Mouse (Mus musculus) heart, embryonic 16.5 days (tissue): Measurements from ENCODE around the gene Ier5. TPM values are rescaled to one million over a fixed set of nuclear protein-coding genes. Genes with fewer than 3 reads are reported as not detected.

ENCODE experiments used
- ATAC-seq: fragments of 200-750 bp; cut with Nextera tagmentation; replicated peaks from 2 replicates; pipeline ENCODE4 v1.8.0; 2017; ENCODE audit warnings: moderate number of reproducible peaks; ENCODE audit not compliant: insufficient read depth, low FRiP score; ENCODE audit errors: extremely low read depth
- H3K27ac ChIP-seq: fragments of 300-500 bp; sonication (generic); 2 replicates; pipeline ENCODE4 v1.5.1; 2014; ENCODE audit warnings: mild to moderate bottlenecking, low read length, control low read depth, moderate library complexity
- H3K27me3 ChIP-seq: fragments of 300-500 bp; sonication (generic); 2 replicates; pipeline ENCODE4 v1.6.1; 2014; ENCODE audit warnings: low read length, mixed read lengths; ENCODE audit not compliant: control insufficient read depth, insufficient read depth
- H3K36me3 ChIP-seq: fragments of 300-500 bp; sonication (generic); 2 replicates; pipeline ENCODE4 v1.6.1; 2014; ENCODE audit not compliant: control insufficient read depth, insufficient read depth
- H3K4me1 ChIP-seq: fragments of 300-500 bp; sonication (generic); 2 replicates; pipeline ENCODE4 v1.6.1; 2014; ENCODE audit warnings: low read length, mixed read lengths; ENCODE audit not compliant: control insufficient read depth, insufficient read depth
- H3K4me2 ChIP-seq: fragments of 300-500 bp; sonication (generic); 2 replicates; pipeline ENCODE4 v1.6.1; 2014; ENCODE audit warnings: low read depth, mild to moderate bottlenecking, control low read depth, low read length
- H3K4me3 ChIP-seq: fragments of 300-500 bp; sonication (generic); 2 replicates; pipeline ENCODE4 v1.5.1; 2014; ENCODE audit warnings: mild to moderate bottlenecking, control low read depth, low read length
- H3K9ac ChIP-seq: fragments of 300-500 bp; sonication (generic); 2 replicates; pipeline ENCODE4 v1.6.1; 2014; ENCODE audit warnings: low read length, control low read depth
- H3K9me3 ChIP-seq: fragments of 300-500 bp; sonication (generic); replicated peaks from 2 replicates; pipeline ENCODE4 v1.6.1; 2016; ENCODE audit warnings: low read length; ENCODE audit not compliant: control insufficient read depth
- WGBS: fragments of 180-500 bp; shearing (Covaris S2); extraction: QIAGEN DNeasy Blood & Tissue Kit; methylation state at CpG from one replicate; pipeline ENCODE4 v1.1.7; 2014; 5-methylcytosine and 5-hydroxymethylcytosine counted together
- polyA plus RNA-seq: library from polyadenylated mRNA; unstranded; fragments of >200 nt; fragmentation: Nextera tagmentation; extraction: Ambion mirVana; gene quantifications from 2 replicates; pipeline ENCODE4 v1.2.1, GENCODE M21; 2015

Gene Ier5
- polyA plus RNA-seq, 1 experiment from 2014 or later = 3.9 TPM

DNA sequence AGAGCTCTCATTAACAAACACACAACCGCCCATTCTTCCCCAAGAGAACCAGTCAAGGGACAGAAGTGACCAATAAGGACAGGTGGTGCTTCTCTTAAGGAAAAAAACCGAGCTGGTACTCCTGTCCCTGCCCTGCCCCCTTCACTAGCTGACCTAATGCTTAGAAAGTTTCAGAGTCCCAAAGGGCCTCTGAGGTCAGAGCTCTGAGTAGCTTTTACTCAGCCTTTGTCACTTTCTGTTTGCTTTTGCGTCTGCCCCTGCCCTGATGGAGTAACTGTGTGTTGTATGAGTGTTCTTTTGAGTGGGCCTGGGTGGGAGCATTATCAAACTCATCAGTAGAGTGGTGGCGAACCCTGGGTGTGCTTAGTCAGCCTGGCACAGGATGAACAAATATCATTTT lies 9.0 kb upstream of the Ier5 start:
- Histone ChIP-seq H3K36me3 (no peaks in the 10 kb centered on the region), H3K4me1 (peaks cover 20% of the 10 kb centered on the region), H3K4me2 (no peak overlapping the region), H3K27me3 (no peaks in the 10 kb centered on the region), H3K9ac (no peak overlapping the region), H3K9me3 (no peaks in the 10 kb centered on the region; the same call in 1 of the 2 replicates), H3K4me3 (no peak overlapping the region), H3K27ac (0 out of 2 replicates have a peak overlapping the region, but pooled peaks have one; percentile 4)
- no peak; the same call in 1 of the 2 replicates for ATAC-seq
- 41% methylated on average over 4 of the region's 4 CpGs for WGBS

DNA sequence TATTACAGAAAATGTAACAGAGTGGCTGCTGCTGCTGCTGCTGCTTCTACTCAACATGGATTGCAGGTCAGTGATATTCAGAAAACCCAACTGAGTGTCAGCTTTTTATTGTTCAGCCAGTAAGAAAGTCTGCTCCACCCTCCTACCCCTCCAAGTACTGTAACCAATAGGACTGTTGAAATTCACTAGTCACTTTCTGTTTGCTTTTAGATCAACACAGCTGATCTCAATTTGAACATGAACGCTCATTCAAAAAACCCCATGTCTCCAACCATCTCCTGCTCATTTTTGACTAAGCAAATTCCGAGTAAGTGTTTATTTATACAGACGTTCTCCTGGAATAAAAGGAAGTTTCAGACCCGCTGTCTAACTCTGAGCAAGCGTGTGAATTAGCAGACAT lies 8.4 kb upstream of the Ier5 start:
- peaks cover 20% of the 10 kb centered on the region for H3K4me1 ChIP-seq
- H3K36me3 ChIP-seq = no peaks in the 10 kb centered on the region
- no peak overlapping the region for H3K4me3 ChIP-seq
- H3K27me3 ChIP-seq = no peaks in the 10 kb centered on the region
- no peaks in the 10 kb centered on the region; the same call in 1 of the 2 replicates for H3K9me3 ChIP-seq
- no peak for ATAC-seq
- H3K4me2 ChIP-seq = no peak overlapping the region
- H3K9ac ChIP-seq = no peak overlapping the region
- 40% methylated on average over 5 of the region's 5 CpGs for WGBS
- no peak overlapping the region for H3K27ac ChIP-seq

DNA sequence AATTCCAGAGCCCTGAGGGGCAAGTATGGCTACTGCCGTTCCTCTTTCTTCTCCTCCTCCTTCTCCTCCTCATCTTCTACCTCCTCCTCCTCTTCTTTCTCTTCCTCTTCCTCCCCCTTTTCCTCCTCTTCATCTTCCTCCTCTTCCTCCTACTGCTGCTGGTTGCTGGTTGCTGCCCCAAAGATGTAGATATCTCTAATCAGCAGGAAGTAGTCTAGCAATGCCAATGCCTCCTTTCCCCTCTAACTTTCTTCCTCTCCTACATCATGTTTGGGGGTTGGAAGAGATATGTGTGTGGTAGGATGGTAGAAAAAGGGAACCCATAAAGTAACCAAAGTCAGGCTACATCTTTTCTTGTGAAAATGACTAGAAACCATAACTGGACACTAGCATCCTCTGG lies 6.9 kb upstream of the Ier5 start:
- ATAC-seq = no peak
- Histone ChIP-seq H3K27ac (no peak overlapping the region), H3K4me1 (peaks cover 20% of the 10 kb centered on the region), H3K9me3 (no peaks in the 10 kb centered on the region; the same call in 1 of the 2 replicates), H3K27me3 (no peaks in the 10 kb centered on the region), H3K36me3 (no peaks in the 10 kb centered on the region), H3K4me3 (no peak overlapping the region), H3K4me2 (no peak overlapping the region), H3K9ac (no peak overlapping the region)
- 60% methylated on average over 1 of the region's 1 CpGs for WGBS

DNA sequence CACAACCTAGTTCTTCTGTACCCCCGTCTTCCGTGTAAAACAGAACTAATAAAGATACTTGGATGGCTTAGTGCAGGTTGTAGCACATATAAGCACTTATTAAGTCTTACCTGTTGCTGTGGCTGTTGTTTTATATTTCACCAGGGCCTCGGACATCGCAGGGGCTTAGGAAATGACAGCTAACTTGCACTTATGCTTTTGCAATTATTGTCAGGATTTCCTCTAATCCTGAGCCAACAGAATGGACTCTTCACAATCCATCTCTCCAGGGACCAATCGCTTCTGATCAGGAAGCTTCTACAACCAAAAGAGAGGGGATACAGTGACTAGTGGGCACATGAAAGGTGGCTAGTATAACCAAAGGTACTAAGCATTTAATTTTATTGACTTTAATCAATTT lies 4.6 kb upstream of the Ier5 start:
- Histone ChIP-seq H3K4me1 (peaks cover 11% of the 10 kb centered on the region), H3K9ac (no peak overlapping the region), H3K4me2 (no peak overlapping the region), H3K27ac (no peak overlapping the region), H3K4me3 (no peak overlapping the region), H3K27me3 (no peaks in the 10 kb centered on the region), H3K36me3 (no peaks in the 10 kb centered on the region), H3K9me3 (no peaks in the 10 kb centered on the region; the same call in 1 of the 2 replicates)
- no peak for ATAC-seq
- 83% methylated on average over 5 of the region's 5 CpGs for WGBS

DNA sequence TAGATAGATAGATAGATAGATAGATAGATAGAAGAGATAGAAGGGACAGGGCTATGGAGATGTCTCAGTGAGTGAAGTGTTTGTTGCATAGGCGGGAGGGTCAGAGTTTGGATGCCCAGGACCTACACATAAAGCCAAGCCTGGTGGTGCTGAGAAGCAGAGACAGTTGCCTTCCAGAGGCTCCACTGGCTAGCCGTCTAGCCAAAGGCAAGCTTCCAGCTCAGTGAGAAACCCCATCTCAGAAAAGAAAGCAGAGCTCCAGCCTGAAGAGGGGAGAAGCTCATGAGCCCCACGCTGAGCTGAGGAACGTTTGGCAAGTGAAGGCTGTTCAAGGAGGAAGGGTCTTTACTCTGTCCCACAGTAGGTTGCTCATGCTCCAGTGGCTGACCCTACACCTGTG lies 3.2 kb upstream of the Ier5 start:
- no peak overlapping the region for H3K4me2 ChIP-seq
- WGBS = 68% methylated on average over 4 of the region's 4 CpGs
- no peaks in the 10 kb centered on the region; the same call in 1 of the 2 replicates for H3K9me3 ChIP-seq
- no peaks in the 10 kb centered on the region for H3K27me3 ChIP-seq
- no peak for ATAC-seq
- no peak overlapping the region for H3K4me3 ChIP-seq
- no peak overlapping the region for H3K9ac ChIP-seq
- peaks cover 5% of the 10 kb centered on the region for H3K4me1 ChIP-seq
- H3K27ac ChIP-seq = no peak overlapping the region
- H3K36me3 ChIP-seq = no peaks in the 10 kb centered on the region

DNA sequence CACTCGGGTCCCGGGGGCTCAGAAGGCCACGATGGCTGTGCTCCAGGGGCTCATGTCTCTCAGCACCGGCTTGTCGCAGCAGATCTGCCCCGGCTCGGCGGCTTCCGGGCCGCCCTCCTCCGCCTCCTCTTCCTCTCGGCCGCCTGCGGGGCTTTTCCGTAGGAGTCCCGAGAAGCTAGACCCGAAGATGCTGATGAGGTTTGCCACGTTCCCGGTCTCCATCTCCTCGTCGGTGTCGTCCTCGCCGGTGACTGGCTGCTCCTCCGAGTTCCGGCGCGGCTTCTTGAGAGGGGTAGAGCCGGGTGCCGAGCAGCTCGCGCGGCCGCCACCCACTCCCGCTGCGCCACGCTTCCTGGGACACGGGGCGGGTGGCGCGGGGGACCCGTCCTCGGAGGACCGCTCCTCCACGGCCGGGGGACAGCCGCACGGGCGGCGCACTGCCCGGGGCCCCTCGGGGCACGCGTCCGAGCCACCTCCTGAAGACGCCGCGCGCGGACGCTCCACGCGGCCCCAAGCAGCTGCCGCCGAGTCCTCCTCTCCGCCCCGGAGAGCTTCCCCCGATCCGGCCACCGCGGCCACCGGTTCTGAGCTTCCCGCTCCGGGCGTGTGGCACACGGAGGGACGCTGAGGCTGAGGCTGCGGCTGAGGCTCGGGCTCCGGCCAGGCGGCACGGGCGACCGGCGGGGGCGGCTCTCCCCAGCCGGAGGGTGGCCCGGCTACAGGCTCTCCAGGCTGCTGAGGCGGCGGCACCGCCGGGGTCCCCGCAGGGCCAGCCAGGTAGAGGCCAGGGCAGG lies 753 bp downstream of the Ier5 start:
- ATAC-seq = peak; percentile 50
- H3K4me2 ChIP-seq = peak overlapping the region; percentile 82
- no peaks in the 10 kb centered on the region for H3K36me3 ChIP-seq
- H3K4me1 ChIP-seq = peaks cover 35% of the 10 kb centered on the region
- WGBS = under 1% methylated on average over 88 of the region's 93 CpGs
- H3K27ac ChIP-seq = peak overlapping the region; percentile 89
- H3K9me3 ChIP-seq = no peaks in the 10 kb centered on the region
- H3K9ac ChIP-seq = peak overlapping the region; percentile 94
- peak overlapping the region; percentile 99 for H3K4me3 ChIP-seq
- H3K27me3 ChIP-seq = no peaks in the 10 kb centered on the region

DNA sequence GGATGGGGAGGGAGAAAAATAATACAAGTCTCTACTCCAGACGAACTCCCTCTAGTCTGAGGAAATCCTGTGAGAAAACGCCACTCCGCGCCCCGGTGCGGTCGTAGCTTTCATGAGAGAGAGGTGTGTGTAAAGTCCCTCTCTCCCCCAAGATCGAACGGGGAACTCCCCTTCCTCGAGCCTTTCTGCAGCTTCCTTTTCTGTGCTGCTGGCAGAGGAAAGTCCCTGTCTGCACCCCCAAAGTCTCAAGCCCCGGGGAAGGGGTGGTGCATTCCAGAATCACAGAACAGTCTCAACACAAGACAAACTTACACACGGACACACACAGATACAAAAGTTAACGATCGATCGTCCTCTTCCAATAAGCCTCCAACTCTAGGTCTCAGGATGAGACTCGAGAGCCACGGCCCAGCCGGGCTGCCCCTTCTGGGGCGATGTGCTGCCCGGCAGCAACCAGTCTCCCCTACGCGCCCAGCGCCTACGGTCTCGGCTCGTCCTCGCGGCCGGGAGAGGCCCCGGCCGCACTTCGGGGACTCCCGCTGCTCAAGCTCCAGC lies 1.4 kb downstream of the Ier5 start:
- Histone ChIP-seq H3K27ac (peak overlapping the region; percentile 89), H3K27me3 (no peaks in the 10 kb centered on the region), H3K9ac (peak overlapping the region; percentile 94), H3K4me3 (peak overlapping the region; percentile 99), H3K4me2 (peak overlapping the region; percentile 82), H3K4me1 (peaks cover 42% of the 10 kb centered on the region), H3K9me3 (no peaks in the 10 kb centered on the region), H3K36me3 (no peaks in the 10 kb centered on the region)
- ATAC-seq = no peak; the same call in 1 of the 2 replicates
- under 1% methylated on average over 33 of the region's 33 CpGs for WGBS

DNA sequence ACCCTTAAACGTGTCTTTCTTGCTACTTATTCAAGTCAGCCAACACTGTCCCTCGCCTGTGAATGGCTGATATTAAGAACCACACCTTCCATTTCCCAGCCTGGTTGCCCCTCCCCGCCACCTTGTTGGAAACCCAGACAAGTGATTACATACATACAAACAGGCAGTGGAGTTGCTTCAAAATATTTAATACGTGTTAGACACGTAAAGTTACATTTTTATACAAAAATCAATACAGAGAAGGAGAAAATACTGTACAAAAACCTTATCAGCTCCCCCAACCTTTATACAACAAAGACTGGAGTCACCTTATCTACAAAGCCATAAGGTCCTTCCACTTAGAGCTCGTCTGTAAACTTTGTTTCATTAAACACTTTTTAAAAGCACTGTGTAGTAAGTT lies 2.1 kb downstream of the Ier5 start:
- Histone ChIP-seq H3K27me3 (no peaks in the 10 kb centered on the region), H3K27ac (peak overlapping the region; percentile 89), H3K4me2 (peak overlapping the region; percentile 82), H3K9ac (peak overlapping the region; percentile 94), H3K9me3 (no peaks in the 10 kb centered on the region), H3K36me3 (no peaks in the 10 kb centered on the region), H3K4me1 (peaks cover 48% of the 10 kb centered on the region), H3K4me3 (peak overlapping the region; percentile 99)
- no peak for ATAC-seq
- WGBS = 12% methylated on average over 6 of the region's 6 CpGs

DNA sequence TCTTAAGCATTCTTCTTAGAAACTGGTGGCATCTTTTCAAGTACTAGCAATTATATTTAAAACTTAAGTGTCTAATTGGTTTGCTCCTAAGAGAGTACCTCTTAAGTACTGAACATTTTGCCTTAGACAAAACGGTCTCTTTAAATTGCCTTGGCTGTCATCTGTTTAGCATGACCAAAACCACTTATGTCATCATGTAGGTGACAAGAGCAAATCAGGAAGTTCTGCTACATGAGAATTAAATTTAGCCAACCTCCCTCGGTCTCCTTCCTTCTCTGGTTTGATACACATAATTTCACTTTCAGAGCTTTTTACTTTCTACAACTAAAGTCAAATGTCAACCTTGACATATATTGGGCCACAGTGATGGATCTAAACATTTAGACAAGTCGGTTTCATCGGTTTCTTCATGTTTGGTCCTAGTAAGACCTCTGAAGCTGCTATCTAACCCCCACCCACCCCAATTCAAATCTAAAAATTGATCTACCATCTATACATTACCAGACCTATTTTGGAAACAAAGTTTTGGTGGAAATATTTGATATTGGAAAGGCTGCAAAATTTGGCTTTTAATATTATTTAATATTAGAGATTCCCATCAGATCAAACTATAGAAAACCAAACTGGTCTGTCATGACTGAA lies 2.7 kb downstream of the Ier5 start:
- no peaks in the 10 kb centered on the region for H3K36me3 ChIP-seq
- H3K4me1 ChIP-seq = peaks cover 54% of the 10 kb centered on the region
- no peaks in the 10 kb centered on the region for H3K9me3 ChIP-seq
- 48% methylated on average over 4 of the region's 4 CpGs for WGBS
- ATAC-seq = no peak
- H3K27ac ChIP-seq = 0 out of 2 replicates have a peak overlapping the region, but pooled peaks have one; percentile 39
- no peaks in the 10 kb centered on the region for H3K27me3 ChIP-seq
- peak overlapping the region; percentile 82 for H3K4me2 ChIP-seq
- peak overlapping the region; percentile 94 for H3K9ac ChIP-seq
- peak overlapping the region; percentile 99 for H3K4me3 ChIP-seq
